Mouse (Mus musculus): ENCODE measurements around the gene Nrxn1.
A peak's percentile ranks its signal among the peaks of the same experiment; 100 is the strongest.

Gene Nrxn1

DNA sequence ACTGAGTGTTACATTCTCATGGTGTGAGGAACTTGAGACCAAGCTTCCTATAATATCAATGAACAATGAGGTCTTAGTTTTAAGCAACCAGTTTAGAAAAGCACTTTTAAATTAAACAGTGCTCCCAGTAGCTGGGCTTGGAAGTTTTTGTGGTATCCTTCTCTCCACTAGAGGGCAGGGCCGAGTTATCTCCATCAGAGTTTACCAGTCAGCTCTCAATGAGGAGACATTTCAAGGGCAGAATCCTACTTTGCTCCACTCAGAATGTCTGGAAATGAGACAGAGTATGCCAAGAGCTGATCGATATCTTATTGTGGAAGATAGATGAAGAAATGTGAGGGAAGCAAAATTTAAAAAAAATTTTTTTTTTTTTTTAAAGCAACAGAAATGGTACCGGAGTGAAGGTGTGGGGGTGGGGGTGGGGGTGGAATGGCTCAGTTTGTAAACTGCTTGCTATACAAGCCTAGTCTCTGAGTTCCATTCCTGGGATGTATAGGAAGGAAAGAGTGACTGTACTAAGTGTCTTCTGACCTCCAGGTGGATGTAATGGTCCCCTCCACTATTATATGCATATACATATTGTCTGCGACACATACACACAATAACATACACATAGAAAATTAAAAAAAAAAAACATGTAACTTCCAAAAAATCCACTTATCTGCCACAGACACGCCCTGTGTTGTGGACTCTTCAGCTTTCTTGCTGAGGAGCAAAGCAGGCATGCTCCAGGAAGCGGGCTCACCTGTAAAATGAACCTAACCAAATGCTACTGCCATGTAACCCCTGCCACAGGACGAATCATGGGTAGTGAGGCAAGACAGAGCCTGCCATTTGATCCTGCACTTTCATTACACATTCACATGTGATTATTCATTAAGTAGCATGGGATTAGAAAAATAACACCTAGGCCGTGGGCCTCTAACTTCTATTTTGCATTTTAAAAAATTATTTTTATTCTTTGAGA, 283.4 kb downstream of the Nrxn1 start:
- peak; percentile 72 for DNase-seq (ENCODE audit: low spot score)

DNA sequence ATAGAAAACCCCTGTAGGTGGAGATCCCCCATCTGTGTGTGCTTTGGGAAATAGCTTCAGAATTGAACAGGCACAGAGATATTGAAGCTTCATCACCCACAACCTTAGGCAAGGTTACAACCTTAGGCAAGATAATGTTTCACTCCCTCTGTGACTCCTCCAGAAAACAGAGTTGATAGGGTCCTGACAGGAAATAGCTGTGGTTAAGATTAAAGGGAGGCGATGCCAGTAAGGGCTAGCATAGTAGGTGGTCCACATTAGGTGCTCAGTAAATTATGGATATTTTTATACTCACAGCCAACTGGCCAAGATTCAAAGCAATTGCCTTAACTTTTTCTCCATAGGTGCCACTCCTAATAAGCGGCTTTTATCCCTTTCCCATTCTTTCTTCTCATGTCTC, 284.6 kb downstream of the Nrxn1 start:
- no peak for DNase-seq (ENCODE audit: low spot score)

- no peak for DNase-seq (ENCODE audit: low spot score)
These were observed 285.7 kb downstream of the Nrxn1 start for GRCm38 (mm10) chr17:90807199-90807598.

DNA sequence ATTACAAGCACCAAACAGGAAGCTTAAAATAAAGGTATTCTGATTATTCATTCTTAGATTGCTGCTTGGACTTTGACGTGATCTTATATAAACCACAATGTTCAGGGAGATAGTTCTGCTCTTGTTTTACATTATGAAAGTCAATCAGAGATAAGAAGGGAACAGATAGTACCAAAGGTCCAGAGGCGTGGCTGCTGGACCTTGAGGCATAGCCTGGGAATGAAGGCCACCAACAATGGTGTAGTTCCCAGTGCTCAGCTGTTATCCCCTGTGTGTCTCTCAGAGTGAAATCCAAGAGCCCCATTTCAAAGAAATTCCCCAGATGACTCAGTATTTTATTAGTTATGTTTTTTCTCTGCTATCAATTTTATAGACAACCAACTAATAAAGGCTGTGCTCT, 294.2 kb downstream of the Nrxn1 start:
- no peak for DNase-seq (ENCODE audit: low spot score)

- DNase-seq (ENCODE audit: low spot score) = no peak
These were observed 295.1 kb downstream of the Nrxn1 start for GRCm38 (mm10) chr17:90797659-90798288.

GRCm38 (mm10) chr17:90796974-90797373, 295.9 kb downstream of the Nrxn1 start:
- DNase-seq (ENCODE audit: low spot score) = no peak

DNA sequence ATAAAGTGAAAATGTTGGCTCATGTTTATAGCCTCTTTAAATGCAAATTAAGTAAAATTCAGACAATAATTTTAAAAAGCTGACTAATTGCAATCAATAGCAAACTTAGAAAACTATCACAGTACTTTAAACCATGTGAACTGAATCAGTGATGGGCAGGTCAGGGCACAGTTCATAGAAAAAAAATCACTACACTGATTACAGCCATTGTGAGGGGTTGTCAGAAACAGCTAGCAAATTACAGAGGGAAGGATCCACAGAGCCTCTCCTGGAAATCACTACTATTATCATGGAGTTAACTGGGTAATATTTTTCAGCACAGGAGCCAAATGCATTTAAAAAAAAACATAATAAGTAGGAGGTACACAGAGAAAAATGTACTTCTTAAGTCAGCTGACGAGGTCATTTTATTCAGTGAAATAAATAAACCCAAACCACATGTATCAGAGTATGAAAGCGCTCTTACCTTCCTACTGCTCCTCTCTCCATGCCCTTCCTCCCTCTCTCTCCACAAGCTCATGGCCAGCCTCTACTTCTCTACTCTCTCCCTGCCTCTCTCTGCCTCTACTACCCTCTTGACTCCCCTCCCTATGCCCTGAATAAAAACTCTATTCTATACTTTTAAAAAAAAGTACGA, 304.3 kb downstream of the Nrxn1 start:
- DNase-seq (ENCODE audit: low spot score) = no peak

DNA sequence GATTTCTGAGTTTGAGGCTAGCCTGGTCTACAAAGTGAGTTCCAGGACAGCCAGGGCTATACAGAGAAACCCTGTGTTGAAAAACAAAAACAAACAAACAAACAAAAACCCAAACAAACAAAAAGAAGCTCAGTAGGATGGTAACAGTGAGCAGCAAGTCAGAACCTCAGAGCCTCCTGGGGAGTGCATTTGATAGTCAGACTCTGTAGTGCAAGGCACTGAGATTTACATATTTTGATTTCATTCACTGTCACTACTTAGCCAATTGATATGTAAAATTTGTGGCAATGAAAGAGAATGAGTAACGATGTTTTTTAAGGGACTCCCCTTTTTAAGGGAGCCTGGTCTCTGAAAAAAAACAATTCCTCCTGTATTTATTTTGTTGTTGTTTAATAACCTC, 304.8 kb downstream of the Nrxn1 start:
- DNase-seq (ENCODE audit: low spot score) = no peak

GRCm38 (mm10) chr17:90787121-90787788, 305.6 kb downstream of the Nrxn1 start:
- no peak for DNase-seq (ENCODE audit: low spot score)

GRCm38 (mm10) chr17:90780481-90780880, 312.4 kb downstream of the Nrxn1 start:
- no peak for DNase-seq (ENCODE audit: low spot score)

GRCm38 (mm10) chr17:90775397-90775796, 317.5 kb downstream of the Nrxn1 start:
- no peak for DNase-seq (ENCODE audit: low spot score)

DNA sequence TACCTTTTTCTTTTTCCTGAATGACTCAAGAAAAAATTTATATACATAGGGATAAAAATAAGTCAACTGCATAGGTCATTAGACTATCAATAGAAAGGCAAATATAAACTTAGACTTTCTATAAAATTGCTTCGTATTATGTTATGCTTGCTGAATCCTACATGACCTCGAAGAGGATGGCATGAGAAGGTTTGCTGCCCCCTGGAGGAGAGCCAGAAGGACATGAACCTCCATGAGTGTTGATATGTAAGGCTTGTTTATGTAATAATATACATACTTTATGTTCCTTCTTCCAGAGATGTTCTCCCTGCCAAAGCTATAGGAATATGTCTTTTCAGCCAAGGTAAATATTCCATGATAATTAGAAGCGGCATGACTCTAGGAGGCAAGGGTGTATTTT, 319.6 kb downstream of the Nrxn1 start:
- no peak for DNase-seq (ENCODE audit: low spot score)

GRCm38 (mm10) chr17:90768216-90768615, 324.7 kb downstream of the Nrxn1 start:
- no peak for DNase-seq (ENCODE audit: low spot score)

- DNase-seq (ENCODE audit: low spot score) = no peak
These were observed 365.7 kb downstream of the Nrxn1 start for GRCm38 (mm10) chr17:90727124-90727523.

DNA sequence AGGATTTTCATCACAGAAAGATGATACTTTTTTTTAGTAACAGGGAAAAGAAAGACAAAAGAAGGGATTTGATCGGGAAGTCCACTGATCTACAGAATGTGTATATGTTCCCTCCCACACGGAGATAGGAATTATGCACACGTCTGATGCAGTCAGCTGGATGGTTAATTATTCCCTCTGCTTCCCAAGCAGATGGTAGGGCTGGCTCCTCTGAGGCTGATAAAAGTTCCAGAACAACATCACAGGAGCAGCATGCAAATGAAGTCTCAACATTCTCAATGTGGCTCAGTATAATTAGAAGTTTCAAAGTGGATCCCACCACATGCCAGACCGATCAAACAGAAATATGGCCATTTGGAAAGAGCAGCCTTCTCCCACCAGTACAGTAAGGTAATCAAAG, 388.1 kb downstream of the Nrxn1 start:
- DNase-seq (ENCODE audit: low spot score) = no peak

GRCm38 (mm10) chr17:90702626-90703025, 390.2 kb downstream of the Nrxn1 start:
- no peak for DNase-seq (ENCODE audit: low spot score)

- DNase-seq (ENCODE audit: low spot score) = no peak
These were observed 396.6 kb downstream of the Nrxn1 start for GRCm38 (mm10) chr17:90696071-90696800.

- DNase-seq (ENCODE audit: low spot score) = no peak
These were observed 397.7 kb downstream of the Nrxn1 start for GRCm38 (mm10) chr17:90695086-90695584.

- no peak for DNase-seq (ENCODE audit: low spot score)
These were observed 408.7 kb downstream of the Nrxn1 start for GRCm38 (mm10) chr17:90684172-90684571.

DNA sequence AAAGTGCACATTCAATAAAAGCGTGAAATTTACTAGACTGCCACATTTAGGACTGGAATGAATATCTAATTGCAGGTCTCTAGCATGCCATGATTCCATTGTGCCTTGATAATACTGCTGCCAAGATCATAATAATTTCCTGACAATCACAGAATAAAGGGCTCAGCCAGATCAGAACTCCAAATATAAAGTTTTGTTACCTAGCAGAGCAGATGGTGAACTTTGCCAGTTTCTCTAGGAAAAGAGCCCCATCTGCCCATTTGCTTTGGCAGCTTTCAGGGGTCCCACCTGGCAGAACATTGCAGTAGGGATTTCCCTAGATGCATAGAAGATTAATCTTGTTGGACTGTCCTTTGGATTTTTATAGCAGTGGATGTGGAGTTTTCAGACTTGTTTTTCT, 411.9 kb downstream of the Nrxn1 start:
- no peak for DNase-seq (ENCODE audit: low spot score)

- no peak for DNase-seq (ENCODE audit: low spot score)
These were observed 416.2 kb downstream of the Nrxn1 start for GRCm38 (mm10) chr17:90676676-90677075.
